Mouse (Mus musculus) heart, postnatal 0 days (tissue): Measurements from ENCODE around the gene Samd3.

ENCODE experiments used
- CTCF ChIP-seq: IDR thresholded peaks from 2 replicates; pipeline ENCODE4 v1.5.1; 2016; ENCODE audit warnings: antibody characterized with exemption, control low read depth, low read depth
- EP300 ChIP-seq: IDR thresholded peaks from 2 replicates; pipeline ENCODE4 v1.6.1; 2016; ENCODE audit warnings: antibody characterized with exemption, low read depth

DNA sequence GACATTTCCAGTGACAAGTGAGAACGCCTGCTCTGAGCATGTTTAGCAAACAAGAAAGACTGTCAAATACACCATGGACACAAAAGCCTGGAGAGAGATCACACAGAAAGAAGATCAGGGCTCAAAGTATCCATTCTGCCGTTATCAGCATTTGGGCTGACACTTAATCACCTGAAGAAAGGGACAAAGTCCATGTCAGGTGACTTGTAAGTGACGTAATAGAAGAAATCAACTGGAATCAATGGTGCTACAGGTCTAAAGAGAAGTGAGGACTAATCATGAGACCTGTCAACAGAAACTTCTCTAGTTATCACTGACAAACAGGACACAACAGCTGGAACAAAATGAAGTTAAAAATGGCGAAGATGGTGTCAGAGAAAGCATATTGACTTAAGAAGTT, 91.2 kb downstream of the Samd3 start:
- TF ChIP-seq CTCF (no peak), EP300 (no peak)
